Comparison of ENCODE assay signal across 27 mouse cellular contexts in the genomic region with DNA sequence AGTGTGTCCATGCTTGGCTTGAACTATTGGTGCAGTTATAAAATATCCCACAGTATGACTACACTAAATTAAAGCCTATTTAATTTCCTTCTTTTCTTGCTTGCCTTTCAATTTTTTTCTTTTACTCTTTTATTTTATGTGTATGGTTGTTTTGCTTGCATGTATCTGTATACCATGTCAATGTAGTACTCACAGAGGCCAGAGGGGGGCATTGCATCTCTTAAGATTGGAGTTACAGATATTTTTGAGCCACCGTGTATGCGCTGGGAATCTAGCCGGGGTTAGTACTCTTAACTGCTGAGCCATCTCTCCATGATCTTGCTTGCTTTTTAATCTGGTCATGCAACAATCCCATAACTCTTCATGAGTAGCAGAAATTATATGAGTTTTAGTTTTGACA.
A peak's percentile ranks its signal among the peaks of the same experiment; 100 is the strongest.
DNase-seq lines count a peak whose midpoint lies in the region; ATAC-seq and TF ChIP-seq lines count a peak whose summit lies in the region.
"Had no signal": no experiment of that assay in that cellular context is flagged by ENCODE, and none has a peak within 500 bp of the region (broad histone marks: within the 10 kb centered on the region; RNA-seq: fewer than 3 reads in every experiment).

No protein-coding gene starts in this region.

- no peak overlapping the region for H3K4me2 ChIP-seq in kidney, postnatal 0 days (ENCODE audit: low read length)
- H3K4me2 ChIP-seq: embryonic facial prominence, embryonic 12.5 days; forebrain, embryonic 15.5 days; kidney, embryonic 15.5 days; midbrain, embryonic 13.5 days; neural tube, embryonic 13.5 days had no signal

- no peaks in the 10 kb centered on the region for H3K36me3 ChIP-seq in kidney, postnatal 0 days (ENCODE audit: insufficient read depth, low read length)
- no peaks in the 10 kb centered on the region for H3K36me3 ChIP-seq in E14TG2a.4 (ENCODE audit: insufficient read depth, low read length)
- H3K36me3 ChIP-seq in MEL (ENCODE audit: control insufficient read depth in 1 of 2, insufficient read depth in 2 of 2, low read length in 2 of 2) = no peaks in the 10 kb centered on the region
- H3K36me3 ChIP-seq: embryonic facial prominence, embryonic 12.5 days; forebrain, embryonic 15.5 days; kidney, embryonic 15.5 days; midbrain, embryonic 13.5 days; neural tube, embryonic 13.5 days had no signal

- H3K4me1 ChIP-seq in kidney, postnatal 0 days (replicated peaks; ENCODE audit: insufficient read depth, low read length) = no peaks in the 10 kb centered on the region
- H3K4me1 ChIP-seq in E14TG2a.4 (replicated peaks; ENCODE audit: low read depth, low read length) (no peaks in the 10 kb centered on the region), MEL (ENCODE audit: control insufficient read depth in 1 of 2, insufficient read depth in 2 of 2, low read length in 2 of 2) (no peaks in the 10 kb centered on the region)
- H3K4me1 ChIP-seq: forebrain, embryonic 15.5 days; midbrain, embryonic 13.5 days; neural tube, embryonic 13.5 days had no signal

- DNase-seq in kidney, postnatal 0 days (ENCODE audit: low spot score) = no peak
- DNase-seq in kidney, adult 8-10 months = no peak
- DNase-seq in MEL (ENCODE audit: low read depth, low spot score) = peak; percentile 61
- peak; percentile 29 for DNase-seq in induced T-regulatory cell, adult 2 months (ENCODE audit: low read depth)
- DNase-seq in adrenal gland, postnatal 25 days = no peak
- DNase-seq in kidney, postnatal 4 days = no peak
- DNase-seq: adrenal gland, adult 8-10 months; cerebellum, adult 11 months; cerebellum, adult 9-11 months; embryo, embryonic 11 days; kidney, adult 11 months; layer of hippocampus, adult 9-11 months; liver; lung, adult 2 months; lung, postnatal 10 days; right cerebral cortex, postnatal 14 days had no signal

- ATAC-seq in kidney, postnatal 0 days (replicated peaks; ENCODE audit: low FRiP score, low read depth) = no peak
- ATAC-seq: forebrain, embryonic 15.5 days; hindbrain, embryonic 16.5 days; midbrain, embryonic 13.5 days had no signal

- no peaks in the 10 kb centered on the region for H3K27me3 ChIP-seq in kidney, postnatal 0 days (ENCODE audit: insufficient read depth, low read length)
- H3K27me3 ChIP-seq in E14TG2a.4 (ENCODE audit: insufficient read depth, low read length) (no peaks in the 10 kb centered on the region), MEL (ENCODE audit: control insufficient read depth in 1 of 2, insufficient read depth in 2 of 2, low read length in 2 of 2) (no peaks in the 10 kb centered on the region)
- H3K27me3 ChIP-seq: embryonic facial prominence, embryonic 12.5 days; forebrain, embryonic 15.5 days; kidney, embryonic 15.5 days; midbrain, embryonic 13.5 days; neural tube, embryonic 13.5 days had no signal

- no peaks in the 10 kb centered on the region for H3K79me2 ChIP-seq in MEL (ENCODE audit: control insufficient read depth, insufficient read depth, low read length, poor library complexity)

- TF ChIP-seq EP300 in MEL (IDR thresholded peaks at IDR 0.05; ENCODE audit: low read depth in 1 of 2, low read length in 2 of 2) = no peak

- no peak overlapping the region for H3K27ac ChIP-seq in kidney, postnatal 0 days
- H3K27ac ChIP-seq in MEL (ENCODE audit: control insufficient read depth, low read depth, low read length) = no peak overlapping the region
- H3K27ac ChIP-seq: embryonic facial prominence, embryonic 12.5 days; forebrain, embryonic 15.5 days; gastrocnemius, adult 2 months; kidney, embryonic 15.5 days; liver, embryonic 14.5 days; macrophage; midbrain, embryonic 13.5 days; neural tube, embryonic 13.5 days had no signal

- no peaks in the 10 kb centered on the region for H3K9me3 ChIP-seq in kidney, postnatal 0 days (replicated peaks; ENCODE audit: low read length)
- H3K9me3 ChIP-seq in E14TG2a.4 (ENCODE audit: low read length) (no peaks in the 10 kb centered on the region), MEL (replicated peaks; ENCODE audit: insufficient read depth, low read length) (no peaks in the 10 kb centered on the region)
- H3K9me3 ChIP-seq: embryonic facial prominence, embryonic 12.5 days; forebrain, embryonic 15.5 days; G1E; kidney, embryonic 15.5 days; midbrain, embryonic 13.5 days; neural tube, embryonic 13.5 days had no signal

- TF ChIP-seq POLR2A in MEL (IDR thresholded peaks at IDR 0.05; ENCODE audit: control insufficient read depth in 1 of 2, insufficient read depth in 1 of 2, low read depth in 1 of 2, low read length in 2 of 2, poor library complexity in 1 of 2) = no peak

- peak; percentile 17; the same call in 1 of the 2 replicates for TF ChIP-seq CTCF in kidney, postnatal 0 days (IDR thresholded peaks at IDR 0.05; ENCODE audit: low read depth)
- peak; percentile 56 for TF ChIP-seq CTCF in E14TG2a.4 (conservative IDR thresholded peaks at IDR 0.05; ENCODE audit: low read length)
- TF ChIP-seq CTCF in MEL (IDR thresholded peaks at IDR 0.05 in 2 of 3, conservative IDR thresholded peaks at IDR 0.05 in 1 of 3; ENCODE audit: control insufficient read depth in 1 of 3, insufficient read depth in 1 of 3, low read depth in 2 of 3, low read length in 3 of 3, poor library complexity in 1 of 3, severe bottlenecking in 1 of 3) = peak; percentile 2 to 58 (median 52); a peak in 4 of 6 replicates

- no peak overlapping the region for H3K4me3 ChIP-seq in kidney, postnatal 0 days (replicated peaks; ENCODE audit: low read depth, low read length)
- H3K4me3 ChIP-seq in E14TG2a.4 (replicated peaks; ENCODE audit: low read length) (no peak overlapping the region), MEL (ENCODE audit: control insufficient read depth in 1 of 2, insufficient read depth in 1 of 2, low read depth in 2 of 2, low read length in 2 of 2) (no peak overlapping the region)
- H3K4me3 ChIP-seq: embryonic facial prominence, embryonic 12.5 days; forebrain, embryonic 15.5 days; gastrocnemius, adult 2 months; kidney, embryonic 15.5 days; midbrain, embryonic 13.5 days; neural tube, embryonic 13.5 days had no signal

- 95% methylated on average over 3 of the region's 3 CpGs for WGBS in kidney, postnatal 0 days

- TF ChIP-seq RAD21 in MEL (IDR thresholded peaks at IDR 0.05; ENCODE audit: low read depth, low read length) = peak; percentile 44

- no peak overlapping the region for H3K9ac ChIP-seq in kidney, postnatal 0 days (ENCODE audit: low read depth, low read length)
- no peak overlapping the region for H3K9ac ChIP-seq in MEL (ENCODE audit: control insufficient read depth, low read depth, low read length, poor library complexity, severe bottlenecking)
- H3K9ac ChIP-seq: embryonic facial prominence, embryonic 12.5 days; forebrain, embryonic 15.5 days; kidney, embryonic 15.5 days; liver, embryonic 14.5 days; midbrain, embryonic 13.5 days; neural tube, embryonic 13.5 days had no signal

TF ChIP-seq in MEL, 35 proteins besides CTCF, POLR2A, EP300 and RAD21:
- TF ChIP-seq ELF1 (IDR thresholded peaks at IDR 0.05; ENCODE audit: low read depth, low read length) = no peak
- TF ChIP-seq ZC3H11A (IDR thresholded peaks at IDR 0.05; ENCODE audit: low read depth, low read length) = 0 out of 2 replicates have a peak, but pooled peaks have one; percentile 10
- TF ChIP-seq SMC3 (IDR thresholded peaks at IDR 0.05; ENCODE audit: low read depth, low read length) = peak; percentile 50
- peak; percentile 62; the same call in 1 of the 2 replicates for TF ChIP-seq GATA1 (IDR thresholded peaks at IDR 0.05; ENCODE audit: low read depth, low read length)
TF ChIP-seq in MEL: peak in this region for 3.

Comparison
In these comparisons a context has a peak if more than half of its experiments do, and no peak if none do; other contexts are left out.
1. DNase-seq: peak in MEL (single experiment) and induced T-regulatory cell, adult 2 months (single experiment); none in kidney, postnatal 0 days (single experiment), kidney, adult 8-10 months (0 of 2), adrenal gland, postnatal 25 days (single experiment) and kidney, postnatal 4 days (0 of 2).
2. Peak in every context shown above with its lines, with median percentiles within 50 percentile points of each other: CTCF ChIP-seq.